Mouse (Mus musculus) bone marrow macrophage, adult 2 months (primary cell): ENCODE data around the gene Apol9a.
"Not testable (repeated sequence)": the region's sequence is repeated elsewhere in the genome, so short reads cannot be mapped to it uniquely, and the experiment has no call there.

ENCODE experiments used
- CTCF ChIP-seq: IDR thresholded peaks from 2 replicates; pipeline ENCODE4 v1.5.1; 2012; ENCODE audit warnings: low read depth, mild to moderate bottlenecking, low read length, moderate library complexity
- POLR2A ChIP-seq: IDR thresholded peaks from 2 replicates; pipeline ENCODE4 v1.6.1; 2012; ENCODE audit warnings: mild to moderate bottlenecking, low read depth, low read length, borderline replicate concordance

- TF ChIP-seq CTCF, POLR2A: not testable (repeated sequence)
Observed at GRCm38 (mm10) chr15:77416655-77417333, 5.9 kb upstream of the Apol9a start.
